Mouse (Mus musculus) neural tube, embryonic 11.5 days (tissue): ENCODE data around the gene Notch1. TPM values are rescaled to one million over a fixed set of nuclear protein-coding genes. Genes with fewer than 3 reads are reported as not detected.
A peak's percentile ranks its signal among the peaks of the same experiment; 100 is the strongest.

ENCODE experiments used
- ATAC-seq: fragments of 200-750 bp; cut with Nextera tagmentation; 2 replicates; pipeline ENCODE4 v1.8.0; 2017; ENCODE audit warnings: moderate number of reproducible peaks, mild to moderate bottlenecking, moderate TSS enrichment, moderate library complexity; ENCODE audit not compliant: insufficient read depth, low FRiP score, low TSS enrichment
- DNase-seq: peaks from one replicate; pipeline ENCODE4 v3.0.0-alpha.2; 2015; ENCODE audit warnings: low spot score
- H3K27ac ChIP-seq: fragments of 300-500 bp; sonication (generic); 2 replicates; pipeline ENCODE4 v1.5.1; 2014; ENCODE audit warnings: low read depth, mild to moderate bottlenecking, low read length
- H3K27me3 ChIP-seq: fragments of 300-500 bp; sonication (generic); 2 replicates; pipeline ENCODE4 v1.6.1; 2014; ENCODE audit warnings: mild to moderate bottlenecking, low read length, mixed read lengths; ENCODE audit not compliant: control insufficient read depth, insufficient read depth
- H3K36me3 ChIP-seq: fragments of 300-500 bp; sonication (generic); 2 replicates; pipeline ENCODE4 v1.6.1; 2014; ENCODE audit warnings: mild to moderate bottlenecking, low read length, moderate library complexity, mixed read lengths; ENCODE audit not compliant: control insufficient read depth, insufficient read depth
- H3K4me1 ChIP-seq: fragments of 300-500 bp; sonication (generic); 2 replicates; pipeline ENCODE4 v1.6.1; 2014; ENCODE audit warnings: low read length, mixed read lengths; ENCODE audit not compliant: control insufficient read depth, insufficient read depth
- H3K4me2 ChIP-seq: fragments of 300-500 bp; sonication (generic); 2 replicates; pipeline ENCODE4 v1.6.1; 2014; ENCODE audit warnings: low read depth, mild to moderate bottlenecking, moderate library complexity
- H3K4me3 ChIP-seq: fragments of 300-500 bp; sonication (generic); 2 replicates; pipeline ENCODE4 v1.5.1; 2014; ENCODE audit warnings: low read depth, low read length
- H3K9ac ChIP-seq: fragments of 300-500 bp; sonication (generic); 2 replicates; pipeline ENCODE4 v1.6.1; 2014; ENCODE audit warnings: mild to moderate bottlenecking, low read length
- H3K9me3 ChIP-seq: fragments of 300-500 bp; sonication (generic); 2 replicates; pipeline ENCODE4 v1.6.1; 2016; ENCODE audit warnings: low read length; ENCODE audit not compliant: control insufficient read depth
- WGBS: fragments of 180-500 bp; shearing (Covaris S2); extraction: QIAGEN DNeasy Blood & Tissue Kit; methylation state at CpG from one replicate; pipeline ENCODE4 v1.1.7; 2014; 5-methylcytosine and 5-hydroxymethylcytosine counted together
- polyA plus RNA-seq: library from polyadenylated mRNA; unstranded; fragments of >200 nt; fragmentation: Nextera tagmentation; extraction: Ambion mirVana; gene quantifications from 2 replicates; pipeline ENCODE4 v1.2.1, GENCODE M21; 2014

Gene Notch1
- polyA plus RNA-seq, 1 experiment from 2014 or later, result 60.4 TPM

- H3K27ac ChIP-seq, result no peak overlapping the region
- no peaks in the 10 kb centered on the region; the same call in 1 of the 2 replicates for H3K36me3 ChIP-seq
- no peak overlapping the region for H3K4me2 ChIP-seq
- H3K27me3 ChIP-seq, result no peaks in the 10 kb centered on the region
- H3K4me3 ChIP-seq, result no peak overlapping the region
- DNase-seq, result no peak
- no peak overlapping the region for H3K9ac ChIP-seq
- peaks cover 16% of the 10 kb centered on the region for H3K4me1 ChIP-seq
- no peak for ATAC-seq
- 89% methylated on average over 3 of the region's 3 CpGs for WGBS
- H3K9me3 ChIP-seq, result no peaks in the 10 kb centered on the region
Measured at GRCm38 (mm10) chr2:26550777-26551176, 34.3 kb upstream of the Notch1 start.

GRCm38 (mm10) chr2:26550205-26550604 is 33.7 kb upstream of the Notch1 start:
- DNase-seq (no peak), ATAC-seq (no peak)
- Histone ChIP-seq H3K27ac (no peak overlapping the region), H3K4me3 (no peak overlapping the region), H3K27me3 (no peaks in the 10 kb centered on the region), H3K4me1 (peaks cover 16% of the 10 kb centered on the region), H3K4me2 (no peak overlapping the region), H3K9ac (no peak overlapping the region), H3K9me3 (no peaks in the 10 kb centered on the region), H3K36me3 (no peaks in the 10 kb centered on the region; the same call in 1 of the 2 replicates)
- WGBS, result 69% methylated on average over 3 of the region's 3 CpGs

- Histone ChIP-seq H3K9ac (no peak overlapping the region), H3K9me3 (no peaks in the 10 kb centered on the region), H3K4me2 (no peak overlapping the region), H3K4me3 (no peak overlapping the region), H3K4me1 (peaks cover 16% of the 10 kb centered on the region), H3K27ac (no peak overlapping the region), H3K36me3 (no peaks in the 10 kb centered on the region; the same call in 1 of the 2 replicates), H3K27me3 (no peaks in the 10 kb centered on the region)
- ATAC-seq (no peak), DNase-seq (no peak)
- WGBS, result 76% methylated on average over 10 of the region's 10 CpGs
Measured at GRCm38 (mm10) chr2:26549801-26550200, 33.3 kb upstream of the Notch1 start.

GRCm38 (mm10) chr2:26547481-26547880 is 31.0 kb upstream of the Notch1 start:
- H3K9ac ChIP-seq, result no peak overlapping the region
- DNase-seq (peak; percentile 50), ATAC-seq (no peak)
- H3K4me1 ChIP-seq, result peaks cover 16% of the 10 kb centered on the region
- no peak overlapping the region for H3K4me2 ChIP-seq
- no peaks in the 10 kb centered on the region for H3K9me3 ChIP-seq
- no peak overlapping the region for H3K4me3 ChIP-seq
- no peak overlapping the region for H3K27ac ChIP-seq
- WGBS, result 19% methylated on average over 2 of the region's 2 CpGs
- H3K36me3 ChIP-seq, result no peaks in the 10 kb centered on the region; the same call in 1 of the 2 replicates
- H3K27me3 ChIP-seq, result no peaks in the 10 kb centered on the region

GRCm38 (mm10) chr2:26544265-26544664 is 27.8 kb upstream of the Notch1 start:
- ATAC-seq, result no peak
- Histone ChIP-seq H3K4me3 (no peak overlapping the region), H3K4me2 (no peak overlapping the region), H3K27ac (no peak overlapping the region), H3K36me3 (no peaks in the 10 kb centered on the region), H3K9ac (no peak overlapping the region), H3K9me3 (no peaks in the 10 kb centered on the region), H3K4me1 (peaks cover 29% of the 10 kb centered on the region), H3K27me3 (no peaks in the 10 kb centered on the region)
- 79% methylated on average over 3 of the region's 3 CpGs for WGBS
- no peak for DNase-seq

- Histone ChIP-seq H3K27ac (no peak overlapping the region), H3K4me1 (peaks cover 29% of the 10 kb centered on the region)
- no peak for ATAC-seq
Measured at GRCm38 (mm10) chr2:26543768-26544167, 27.3 kb upstream of the Notch1 start.

GRCm38 (mm10) chr2:26543155-26543554 is 26.7 kb upstream of the Notch1 start:
- Histone ChIP-seq H3K27me3 (no peaks in the 10 kb centered on the region), H3K9me3 (no peaks in the 10 kb centered on the region), H3K4me3 (no peak overlapping the region), H3K4me2 (no peak overlapping the region), H3K9ac (no peak overlapping the region), H3K27ac (no peak overlapping the region), H3K36me3 (no peaks in the 10 kb centered on the region), H3K4me1 (peaks cover 25% of the 10 kb centered on the region)
- DNase-seq (no peak), ATAC-seq (no peak)
- 75% methylated on average over 4 of the region's 4 CpGs for WGBS

More at GRCm38 (mm10) chr2:26543768-26544167, 27.3 kb upstream of the Notch1 start:
- H3K4me2 ChIP-seq, result no peak overlapping the region
- DNase-seq, result no peak
- H3K4me3 ChIP-seq, result no peak overlapping the region
- no peaks in the 10 kb centered on the region for H3K9me3 ChIP-seq
- no peaks in the 10 kb centered on the region for H3K27me3 ChIP-seq
- H3K36me3 ChIP-seq, result no peaks in the 10 kb centered on the region
- WGBS, result 93% methylated on average over 8 of the region's 8 CpGs
- no peak overlapping the region for H3K9ac ChIP-seq

- Histone ChIP-seq H3K9me3 (no peaks in the 10 kb centered on the region), H3K4me3 (no peak overlapping the region), H3K27ac (no peak overlapping the region), H3K27me3 (no peaks in the 10 kb centered on the region), H3K4me2 (no peak overlapping the region), H3K36me3 (no peaks in the 10 kb centered on the region), H3K9ac (peak overlapping the region; percentile 31), H3K4me1 (peaks cover 14% of the 10 kb centered on the region)
- no peak for ATAC-seq
- 31% methylated on average over 9 of the region's 9 CpGs for WGBS
- DNase-seq, result peak; percentile 45
Measured at GRCm38 (mm10) chr2:26541258-26541910, 24.9 kb upstream of the Notch1 start.

- H3K27ac ChIP-seq, result no peak overlapping the region
- H3K27me3 ChIP-seq, result no peaks in the 10 kb centered on the region
- no peak for ATAC-seq
- no peaks in the 10 kb centered on the region for H3K9me3 ChIP-seq
- DNase-seq, result no peak
- H3K4me3 ChIP-seq, result no peak overlapping the region
- no peak overlapping the region for H3K4me2 ChIP-seq
- 0 out of 2 replicates have a peak overlapping the region, but pooled peaks have one; percentile 14 for H3K9ac ChIP-seq
- H3K36me3 ChIP-seq, result no peaks in the 10 kb centered on the region
- H3K4me1 ChIP-seq, result peaks cover 20% of the 10 kb centered on the region
- 20% methylated on average over 7 of the region's 7 CpGs for WGBS
Measured at GRCm38 (mm10) chr2:26540721-26541120, 24.3 kb upstream of the Notch1 start.
